Mouse (Mus musculus) heart, embryonic 12.5 days (tissue): ENCODE results near the gene Cryl1. TPM values are rescaled to one million over a fixed set of nuclear protein-coding genes. Genes with fewer than 3 reads are reported as not detected.

Experiments
- ATAC-seq: fragments of 200-750 bp; cut with Nextera tagmentation; 2 replicates; pipeline ENCODE4 v1.8.0; 2017; ENCODE audit warnings: moderate TSS enrichment, moderate library complexity; ENCODE audit not compliant: insufficient number of reproducible peaks, low FRiP score
- H3K27ac ChIP-seq: fragments of 300-500 bp; sonication (generic); 2 replicates; pipeline ENCODE4 v1.5.1; 2016; ENCODE audit warnings: mild to moderate bottlenecking, moderate library complexity; ENCODE audit not compliant: poor library complexity, severe bottlenecking
- H3K27me3 ChIP-seq: fragments of 300-500 bp; sonication (generic); replicated peaks from 2 replicates; pipeline ENCODE4 v1.6.1; 2016; ENCODE audit warnings: mild to moderate bottlenecking, moderate library complexity
- H3K36me3 ChIP-seq: fragments of 300-500 bp; sonication (generic); 2 replicates; pipeline ENCODE4 v1.6.1; 2016; ENCODE audit warnings: mild to moderate bottlenecking, moderate library complexity
- H3K4me1 ChIP-seq: fragments of 300-500 bp; sonication (generic); replicated peaks from 2 replicates; pipeline ENCODE4 v1.6.1; 2016; ENCODE audit warnings: mild to moderate bottlenecking
- H3K4me2 ChIP-seq: fragments of 300-500 bp; sonication (generic); 2 replicates; pipeline ENCODE4 v1.6.1; 2016; ENCODE audit warnings: mild to moderate bottlenecking, moderate library complexity
- H3K4me3 ChIP-seq: fragments of 300-500 bp; sonication (generic); 2 replicates; pipeline ENCODE4 v1.5.1; 2016; ENCODE audit warnings: mild to moderate bottlenecking
- H3K9ac ChIP-seq: fragments of 300-500 bp; sonication (generic); 2 replicates; pipeline ENCODE4 v1.6.1; 2016; ENCODE audit warnings: mild to moderate bottlenecking, moderate library complexity
- H3K9me3 ChIP-seq: fragments of 300-500 bp; sonication (generic); replicated peaks from 2 replicates; pipeline ENCODE4 v1.6.1; 2016; ENCODE audit warnings: mild to moderate bottlenecking, moderate library complexity
- WGBS: fragments of 180-500 bp; shearing (Covaris S2); methylation state at CpG from one replicate; pipeline ENCODE4 v1.1.7; 2016; 5-methylcytosine and 5-hydroxymethylcytosine counted together
- polyA plus RNA-seq: library from polyadenylated mRNA; unstranded; fragments of >200 nt; fragmentation: Nextera tagmentation; extraction: Ambion mirVana; gene quantifications from 2 replicates; pipeline ENCODE4 v1.2.1, GENCODE M21; 2016

The Cryl1 gene
- polyA plus RNA-seq, 1 experiment from 2014 or later, result 12.1 TPM

GRCm38 (mm10) chr14:57316662-57317600 is 81.4 kb downstream of the Cryl1 start:
- Histone ChIP-seq H3K36me3 (no peaks in the 10 kb centered on the region), H3K27ac (no peak overlapping the region), H3K9ac (no peak overlapping the region), H3K4me2 (no peak overlapping the region), H3K9me3 (no peaks in the 10 kb centered on the region), H3K4me3 (no peak overlapping the region), H3K27me3 (no peaks in the 10 kb centered on the region), H3K4me1 (peaks cover 10% of the 10 kb centered on the region; the same call in 1 of the 2 replicates)
- WGBS, result 51% methylated on average over 16 of the region's 16 CpGs
- no peak for ATAC-seq

GRCm38 (mm10) chr14:57315976-57316375 is 82.4 kb downstream of the Cryl1 start:
- no peaks in the 10 kb centered on the region for H3K36me3 ChIP-seq
- H3K9me3 ChIP-seq, result no peaks in the 10 kb centered on the region
- no peak overlapping the region for H3K9ac ChIP-seq
- no peak overlapping the region for H3K4me2 ChIP-seq
- H3K27me3 ChIP-seq, result no peaks in the 10 kb centered on the region
- no peak for ATAC-seq
- 41% methylated on average over 3 of the region's 3 CpGs for WGBS
- H3K4me3 ChIP-seq, result no peak overlapping the region
- H3K4me1 ChIP-seq, result peaks cover 10% of the 10 kb centered on the region; the same call in 1 of the 2 replicates
- no peak overlapping the region for H3K27ac ChIP-seq

GRCm38 (mm10) chr14:57315551-57315950 is 82.8 kb downstream of the Cryl1 start:
- Histone ChIP-seq H3K4me2 (no peak overlapping the region), H3K4me3 (no peak overlapping the region), H3K9ac (no peak overlapping the region), H3K36me3 (no peaks in the 10 kb centered on the region), H3K27me3 (no peaks in the 10 kb centered on the region), H3K27ac (no peak overlapping the region), H3K9me3 (no peaks in the 10 kb centered on the region), H3K4me1 (peaks cover 10% of the 10 kb centered on the region; the same call in 1 of the 2 replicates)
- no peak for ATAC-seq
- 61% methylated on average over 7 of the region's 7 CpGs for WGBS

GRCm38 (mm10) chr14:57301600-57302230 is 96.6 kb downstream of the Cryl1 start:
- Histone ChIP-seq H3K4me3 (no peak overlapping the region), H3K36me3 (no peaks in the 10 kb centered on the region), H3K4me1 (no peaks in the 10 kb centered on the region), H3K9me3 (no peaks in the 10 kb centered on the region), H3K9ac (no peak overlapping the region), H3K4me2 (no peak overlapping the region), H3K27me3 (0 out of 2 replicates have a peak, but pooled peaks cover 7% of the 10 kb centered on the region), H3K27ac (no peak overlapping the region)
- no peak for ATAC-seq
- 73% methylated on average over 11 of the region's 11 CpGs for WGBS

- H3K4me1 ChIP-seq, result no peaks in the 10 kb centered on the region
- no peak overlapping the region for H3K4me3 ChIP-seq
- 39% methylated on average over 2 of the region's 2 CpGs for WGBS
- H3K9ac ChIP-seq, result no peak overlapping the region
- H3K27ac ChIP-seq, result no peak overlapping the region
- H3K9me3 ChIP-seq, result no peaks in the 10 kb centered on the region
- 0 out of 2 replicates have a peak, but pooled peaks cover 7% of the 10 kb centered on the region for H3K27me3 ChIP-seq
- H3K4me2 ChIP-seq, result no peak overlapping the region
- no peak for ATAC-seq
- no peaks in the 10 kb centered on the region for H3K36me3 ChIP-seq
Observed at GRCm38 (mm10) chr14:57300530-57300929, 97.8 kb downstream of the Cryl1 start.

- H3K4me3 ChIP-seq, result no peak overlapping the region
- H3K27me3 ChIP-seq, result no peaks in the 10 kb centered on the region
- no peak overlapping the region for H3K4me2 ChIP-seq
- H3K4me1 ChIP-seq, result no peaks in the 10 kb centered on the region
- no peak overlapping the region for H3K27ac ChIP-seq
- H3K36me3 ChIP-seq, result no peaks in the 10 kb centered on the region
- 60% methylated on average over 5 of the region's 5 CpGs for WGBS
- H3K9me3 ChIP-seq, result no peaks in the 10 kb centered on the region
- ATAC-seq, result no peak
- no peak overlapping the region for H3K9ac ChIP-seq
Observed at GRCm38 (mm10) chr14:57297672-57298071, 100.7 kb downstream of the Cryl1 start.

- H3K9me3 ChIP-seq, result no peaks in the 10 kb centered on the region
- no peaks in the 10 kb centered on the region for H3K36me3 ChIP-seq
- no peaks in the 10 kb centered on the region for H3K4me1 ChIP-seq
- no peak for ATAC-seq
- H3K4me2 ChIP-seq, result no peak overlapping the region
- 68% methylated on average over 7 of the region's 7 CpGs for WGBS
- no peak overlapping the region for H3K4me3 ChIP-seq
- no peaks in the 10 kb centered on the region for H3K27me3 ChIP-seq
- H3K9ac ChIP-seq, result no peak overlapping the region
- no peak overlapping the region for H3K27ac ChIP-seq
Observed at GRCm38 (mm10) chr14:57291399-57291942, 106.9 kb downstream of the Cryl1 start.

- H3K4me3 ChIP-seq, result no peak overlapping the region
- WGBS, result 78% methylated on average over 9 of the region's 9 CpGs
- no peak for ATAC-seq
- 0 out of 2 replicates have a peak, but pooled peaks cover 3% of the 10 kb centered on the region for H3K27me3 ChIP-seq
- no peak overlapping the region for H3K27ac ChIP-seq
- no peaks in the 10 kb centered on the region; the same call in 1 of the 2 replicates for H3K4me1 ChIP-seq
- no peak overlapping the region for H3K9ac ChIP-seq
- H3K9me3 ChIP-seq, result no peaks in the 10 kb centered on the region
- H3K4me2 ChIP-seq, result no peak overlapping the region
- H3K36me3 ChIP-seq, result no peaks in the 10 kb centered on the region
Observed at GRCm38 (mm10) chr14:57289105-57289504, 109.2 kb downstream of the Cryl1 start.

GRCm38 (mm10) chr14:57283816-57284215 is 114.5 kb downstream of the Cryl1 start:
- no peaks in the 10 kb centered on the region for H3K36me3 ChIP-seq
- no peak for ATAC-seq
- 10% methylated on average over 5 of the region's 5 CpGs for WGBS
- no peak overlapping the region for H3K4me2 ChIP-seq
- H3K4me3 ChIP-seq, result no peak overlapping the region
- no peaks in the 10 kb centered on the region for H3K9me3 ChIP-seq
- H3K27ac ChIP-seq, result no peak overlapping the region
- H3K4me1 ChIP-seq, result peaks cover 2% of the 10 kb centered on the region; the same call in 1 of the 2 replicates
- 0 out of 2 replicates have a peak, but pooled peaks cover 3% of the 10 kb centered on the region for H3K27me3 ChIP-seq
- no peak overlapping the region for H3K9ac ChIP-seq

GRCm38 (mm10) chr14:57282591-57282990 is 115.7 kb downstream of the Cryl1 start:
- Histone ChIP-seq H3K27me3 (0 out of 2 replicates have a peak, but pooled peaks cover 3% of the 10 kb centered on the region), H3K4me2 (no peak overlapping the region), H3K36me3 (no peaks in the 10 kb centered on the region), H3K9me3 (no peaks in the 10 kb centered on the region), H3K4me1 (peaks cover 2% of the 10 kb centered on the region; the same call in 1 of the 2 replicates), H3K4me3 (no peak overlapping the region), H3K9ac (no peak overlapping the region), H3K27ac (no peak overlapping the region)
- no peak for ATAC-seq
- 34% methylated on average over 2 of the region's 2 CpGs for WGBS

- H3K27ac ChIP-seq, result no peak overlapping the region
- WGBS, result 64% methylated on average over 3 of the region's 3 CpGs
- no peak overlapping the region for H3K4me2 ChIP-seq
- no peaks in the 10 kb centered on the region for H3K36me3 ChIP-seq
- no peak overlapping the region for H3K4me3 ChIP-seq
- peaks cover 2% of the 10 kb centered on the region; the same call in 1 of the 2 replicates for H3K4me1 ChIP-seq
- H3K27me3 ChIP-seq, result 0 out of 2 replicates have a peak, but pooled peaks cover 3% of the 10 kb centered on the region
- H3K9me3 ChIP-seq, result no peaks in the 10 kb centered on the region
- ATAC-seq, result no peak
- no peak overlapping the region for H3K9ac ChIP-seq
Observed at GRCm38 (mm10) chr14:57280835-57281234, 117.5 kb downstream of the Cryl1 start.
